Mouse (Mus musculus) neural tube, embryonic 11.5 days (tissue): Measurements from ENCODE around the gene Ubr2. TPM values are rescaled to one million over a fixed set of nuclear protein-coding genes. Genes with fewer than 3 reads are reported as not detected.

Experiments
- ATAC-seq: fragments of 200-750 bp; cut with Nextera tagmentation; 2 replicates; pipeline ENCODE4 v1.8.0; 2017; ENCODE audit warnings: moderate number of reproducible peaks, mild to moderate bottlenecking, moderate TSS enrichment, moderate library complexity; ENCODE audit not compliant: insufficient read depth, low FRiP score, low TSS enrichment
- DNase-seq: peaks from one replicate; pipeline ENCODE4 v3.0.0-alpha.2; 2015; ENCODE audit warnings: low spot score
- H3K27ac ChIP-seq: fragments of 300-500 bp; sonication (generic); 2 replicates; pipeline ENCODE4 v1.5.1; 2014; ENCODE audit warnings: low read depth, mild to moderate bottlenecking, low read length
- H3K27me3 ChIP-seq: fragments of 300-500 bp; sonication (generic); 2 replicates; pipeline ENCODE4 v1.6.1; 2014; ENCODE audit warnings: mild to moderate bottlenecking, low read length, mixed read lengths; ENCODE audit not compliant: control insufficient read depth, insufficient read depth
- H3K36me3 ChIP-seq: fragments of 300-500 bp; sonication (generic); 2 replicates; pipeline ENCODE4 v1.6.1; 2014; ENCODE audit warnings: mild to moderate bottlenecking, low read length, moderate library complexity, mixed read lengths; ENCODE audit not compliant: control insufficient read depth, insufficient read depth
- H3K4me1 ChIP-seq: fragments of 300-500 bp; sonication (generic); 2 replicates; pipeline ENCODE4 v1.6.1; 2014; ENCODE audit warnings: low read length, mixed read lengths; ENCODE audit not compliant: control insufficient read depth, insufficient read depth
- H3K4me2 ChIP-seq: fragments of 300-500 bp; sonication (generic); 2 replicates; pipeline ENCODE4 v1.6.1; 2014; ENCODE audit warnings: low read depth, mild to moderate bottlenecking, moderate library complexity
- H3K4me3 ChIP-seq: fragments of 300-500 bp; sonication (generic); 2 replicates; pipeline ENCODE4 v1.5.1; 2014; ENCODE audit warnings: low read depth, low read length
- H3K9ac ChIP-seq: fragments of 300-500 bp; sonication (generic); 2 replicates; pipeline ENCODE4 v1.6.1; 2014; ENCODE audit warnings: mild to moderate bottlenecking, low read length
- H3K9me3 ChIP-seq: fragments of 300-500 bp; sonication (generic); 2 replicates; pipeline ENCODE4 v1.6.1; 2016; ENCODE audit warnings: low read length; ENCODE audit not compliant: control insufficient read depth
- WGBS: fragments of 180-500 bp; shearing (Covaris S2); extraction: QIAGEN DNeasy Blood & Tissue Kit; methylation state at CpG from one replicate; pipeline ENCODE4 v1.1.7; 2014; 5-methylcytosine and 5-hydroxymethylcytosine counted together
- polyA plus RNA-seq: library from polyadenylated mRNA; unstranded; fragments of >200 nt; fragmentation: Nextera tagmentation; extraction: Ambion mirVana; gene quantifications from 2 replicates; pipeline ENCODE4 v1.2.1, GENCODE M21; 2014

Ubr2 gene
- polyA plus RNA-seq, 1 experiment from 2014 or later = 20.8 TPM

DNA sequence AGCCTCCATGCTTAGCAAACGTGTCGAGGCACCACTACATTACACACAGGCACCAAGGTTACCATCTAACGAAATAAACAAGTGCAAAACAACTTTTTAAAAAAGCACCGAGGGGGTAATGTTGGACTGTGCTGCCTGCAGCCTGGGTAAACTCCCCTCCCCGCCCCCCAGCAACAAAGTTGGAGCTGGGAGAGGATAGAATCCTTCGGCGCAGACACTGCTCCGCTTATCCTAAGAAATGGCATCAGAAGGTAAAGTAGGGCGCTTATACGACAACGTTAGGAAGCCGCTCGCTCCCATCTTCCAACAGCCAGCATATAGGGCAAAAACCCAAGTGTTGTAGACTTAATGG, 834 bp downstream of the Ubr2 start:
- Histone ChIP-seq H3K9ac (peak overlapping the region; percentile 95), H3K9me3 (no peaks in the 10 kb centered on the region), H3K27me3 (no peaks in the 10 kb centered on the region), H3K4me1 (peaks cover 10% of the 10 kb centered on the region), H3K36me3 (no peaks in the 10 kb centered on the region), H3K4me2 (peak overlapping the region; percentile 76), H3K4me3 (peak overlapping the region; percentile 87), H3K27ac (peak overlapping the region; percentile 90; the same call in 1 of the 2 replicates)
- DNase-seq (no peak), ATAC-seq (no peak)
- WGBS = 2% methylated on average over 13 of the region's 13 CpGs

GRCm38 (mm10) chr17:47009016-47009415, 1.3 kb downstream of the Ubr2 start:
- Histone ChIP-seq H3K27ac (no peak overlapping the region), H3K4me2 (peak overlapping the region; percentile 76), H3K36me3 (no peaks in the 10 kb centered on the region), H3K4me3 (peak overlapping the region; percentile 87), H3K9me3 (no peaks in the 10 kb centered on the region), H3K9ac (peak overlapping the region; percentile 95), H3K27me3 (no peaks in the 10 kb centered on the region), H3K4me1 (peaks cover 10% of the 10 kb centered on the region)
- WGBS = 19% methylated on average over 6 of the region's 6 CpGs
- DNase-seq (no peak), ATAC-seq (no peak)

GRCm38 (mm10) chr17:47008506-47008905, 1.9 kb downstream of the Ubr2 start:
- Histone ChIP-seq H3K27me3 (no peaks in the 10 kb centered on the region), H3K4me1 (peaks cover 10% of the 10 kb centered on the region), H3K4me2 (peak overlapping the region; percentile 76; the same call in 1 of the 2 replicates), H3K27ac (no peak overlapping the region), H3K36me3 (no peaks in the 10 kb centered on the region), H3K4me3 (peak overlapping the region; percentile 87; the same call in 1 of the 2 replicates), H3K9me3 (no peaks in the 10 kb centered on the region), H3K9ac (peak overlapping the region; percentile 95; the same call in 1 of the 2 replicates)
- WGBS = 54% methylated on average over 8 of the region's 8 CpGs
- no peak for ATAC-seq
- no peak for DNase-seq

DNA sequence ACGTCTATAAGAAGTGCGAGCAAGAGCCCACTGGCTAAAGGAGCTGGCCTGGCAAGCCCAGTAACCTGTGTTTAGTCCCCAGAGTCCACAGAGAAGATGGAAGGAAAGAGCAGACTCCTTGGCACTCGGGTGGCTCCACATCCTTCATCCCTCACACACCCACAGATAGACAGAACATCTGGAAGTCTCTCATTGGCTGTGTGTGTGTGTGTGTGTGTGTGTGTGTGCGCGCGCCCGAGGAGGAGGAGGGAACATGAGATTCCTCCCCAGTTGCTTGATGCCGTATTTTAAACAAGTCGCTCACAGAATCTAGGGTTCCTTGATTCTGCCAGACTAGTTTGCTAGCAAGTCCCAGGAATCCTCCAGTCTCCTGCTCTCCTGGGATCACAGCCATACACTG, 3.6 kb downstream of the Ubr2 start:
- H3K4me1 ChIP-seq = peaks cover 10% of the 10 kb centered on the region
- ATAC-seq = no peak

DNA sequence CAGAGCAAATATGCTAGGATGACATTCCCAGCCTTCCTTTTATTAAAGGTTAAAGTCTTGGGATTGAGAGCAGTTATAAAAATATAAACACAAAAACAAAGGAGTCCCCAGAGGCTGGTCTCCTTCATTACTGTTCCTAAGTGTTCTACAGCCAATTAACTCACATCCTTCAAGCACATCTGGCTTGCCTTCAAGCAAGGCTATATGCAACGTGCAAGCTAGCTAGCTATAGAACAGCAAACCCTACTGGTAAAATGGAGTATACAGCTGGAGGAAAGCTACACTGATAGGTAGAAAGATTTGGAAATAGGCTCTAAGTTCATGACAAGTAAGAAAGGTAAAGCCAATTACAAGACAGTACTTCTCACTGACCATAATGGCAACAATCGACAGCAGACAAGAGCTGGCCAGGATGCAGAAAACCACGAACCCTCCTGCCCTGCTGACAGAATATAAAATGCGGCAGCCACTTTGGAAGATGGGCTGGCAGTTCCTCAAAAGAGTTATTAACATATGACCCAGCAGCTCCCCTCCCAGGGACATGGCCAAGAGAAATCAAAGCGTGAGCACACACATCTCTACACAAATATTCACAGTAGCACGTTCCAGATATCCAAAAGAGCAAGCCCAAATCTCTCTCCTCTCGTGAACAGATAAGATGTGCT, 4.5 kb downstream of the Ubr2 start:
- Histone ChIP-seq H3K9me3 (no peaks in the 10 kb centered on the region), H3K4me1 (peaks cover 10% of the 10 kb centered on the region), H3K36me3 (no peaks in the 10 kb centered on the region), H3K4me2 (no peak overlapping the region), H3K4me3 (no peak overlapping the region), H3K27me3 (no peaks in the 10 kb centered on the region), H3K9ac (no peak overlapping the region; the same call in 1 of the 2 replicates), H3K27ac (no peak overlapping the region)
- ATAC-seq = no peak
- 76% methylated on average over 7 of the region's 7 CpGs for WGBS
- no peak for DNase-seq

More for the DNA sequence above, 3.6 kb downstream of the Ubr2 start:
- Histone ChIP-seq H3K27ac (no peak overlapping the region), H3K9me3 (no peaks in the 10 kb centered on the region), H3K4me3 (no peak overlapping the region), H3K4me2 (no peak overlapping the region), H3K27me3 (no peaks in the 10 kb centered on the region), H3K36me3 (no peaks in the 10 kb centered on the region), H3K9ac (no peak overlapping the region; the same call in 1 of the 2 replicates)
- WGBS = 83% methylated on average over 9 of the region's 9 CpGs
- no peak for DNase-seq

DNA sequence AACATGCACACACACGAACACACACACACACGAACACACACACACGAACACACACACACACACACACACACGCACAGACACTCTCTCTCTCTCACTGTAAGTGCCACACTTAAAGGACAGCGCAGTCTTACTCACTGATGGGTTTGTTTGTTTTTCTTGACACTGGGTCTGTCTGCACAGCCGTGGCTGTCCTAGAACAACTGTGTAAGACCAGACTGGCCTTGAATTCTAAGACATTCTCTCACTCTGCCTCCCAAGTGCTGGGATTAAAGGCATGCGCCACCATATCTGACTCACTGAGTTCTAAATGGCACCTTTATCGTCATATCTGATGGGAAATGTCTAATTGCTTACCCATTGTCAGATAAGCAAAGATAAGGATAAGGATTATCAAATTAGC, 7.1 kb downstream of the Ubr2 start:
- Histone ChIP-seq H3K27me3 (no peaks in the 10 kb centered on the region), H3K4me3 (no peak overlapping the region), H3K9me3 (no peaks in the 10 kb centered on the region), H3K9ac (no peak overlapping the region), H3K4me2 (no peak overlapping the region), H3K36me3 (no peaks in the 10 kb centered on the region; the same call in 1 of the 2 replicates), H3K4me1 (no peaks in the 10 kb centered on the region), H3K27ac (no peak overlapping the region)
- WGBS = 78% methylated on average over 8 of the region's 8 CpGs
- ATAC-seq (no peak), DNase-seq (no peak)

GRCm38 (mm10) chr17:47002401-47002800, 8.0 kb downstream of the Ubr2 start:
- no peaks in the 10 kb centered on the region; the same call in none of the 2 replicates for H3K36me3 ChIP-seq
- H3K4me2 ChIP-seq = no peak overlapping the region
- no peaks in the 10 kb centered on the region for H3K27me3 ChIP-seq
- H3K27ac ChIP-seq = no peak overlapping the region
- DNase-seq (no peak), ATAC-seq (no peak)
- no peaks in the 10 kb centered on the region for H3K9me3 ChIP-seq
- WGBS = 93% methylated on average over 5 of the region's 5 CpGs
- H3K4me3 ChIP-seq = no peak overlapping the region
- H3K9ac ChIP-seq = no peak overlapping the region
- H3K4me1 ChIP-seq = peaks cover 1% of the 10 kb centered on the region; the same call in 1 of the 2 replicates

DNA sequence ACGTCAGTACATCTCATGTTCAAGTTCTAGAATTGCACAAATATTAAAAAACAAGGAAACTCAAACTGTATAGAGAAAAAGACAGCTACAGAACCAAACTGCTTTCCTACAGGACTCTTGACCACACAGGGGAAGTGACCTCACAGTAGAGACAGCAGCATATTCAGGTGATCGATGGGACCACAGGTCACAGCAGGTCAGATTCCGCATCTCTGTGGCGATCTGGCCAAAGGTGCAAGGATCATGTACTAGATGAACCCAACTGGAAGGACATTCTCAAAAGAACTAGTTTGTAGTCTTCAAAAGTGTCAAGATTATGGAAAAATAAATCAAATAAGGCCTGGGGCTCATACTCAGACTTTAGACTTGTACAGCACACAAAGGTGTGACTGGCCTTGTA, 11.5 kb downstream of the Ubr2 start:
- Histone ChIP-seq H3K9ac (no peak overlapping the region), H3K4me3 (no peak overlapping the region), H3K36me3 (no peaks in the 10 kb centered on the region; the same call in none of the 2 replicates), H3K27ac (no peak overlapping the region), H3K9me3 (no peaks in the 10 kb centered on the region), H3K4me2 (no peak overlapping the region), H3K27me3 (no peaks in the 10 kb centered on the region), H3K4me1 (peaks cover 3% of the 10 kb centered on the region; the same call in 1 of the 2 replicates)
- WGBS = 96% methylated on average over 4 of the region's 4 CpGs
- DNase-seq = no peak
- ATAC-seq = no peak

GRCm38 (mm10) chr17:46996484-46996883, 13.9 kb downstream of the Ubr2 start:
- no peak overlapping the region for H3K9ac ChIP-seq
- peaks cover 3% of the 10 kb centered on the region; the same call in 1 of the 2 replicates for H3K4me1 ChIP-seq
- H3K36me3 ChIP-seq = no peaks in the 10 kb centered on the region; the same call in none of the 2 replicates
- no peak for DNase-seq
- H3K9me3 ChIP-seq = no peaks in the 10 kb centered on the region
- no peak overlapping the region for H3K4me3 ChIP-seq
- H3K27ac ChIP-seq = no peak overlapping the region
- WGBS = 60% methylated on average over 7 of the region's 7 CpGs
- H3K4me2 ChIP-seq = no peak overlapping the region
- H3K27me3 ChIP-seq = no peaks in the 10 kb centered on the region
- ATAC-seq = no peak
